Mouse (Mus musculus) kidney, postnatal 36 days (tissue): ENCODE data around the gene Ssc5d.
"Not testable (repeated sequence)": the region's sequence is repeated elsewhere in the genome, so short reads cannot be mapped to it uniquely, and the experiment has no call there.

Source experiments
- DNase-seq, 2 experiments: peaks; one replicate each; pipeline ENCODE4 v3.0.0; 2021 to 2022; ENCODE audit warnings: mixed read lengths in 2 of 2

Ssc5d gene

GRCm38 (mm10) chr7:4925441-4926381 lies at the start of gene Ssc5d:
Gene Ssc5d (plus strand): TSS chr7:4925785.
- no peak for DNase-seq

- DNase-seq = peak; percentile 93 to 96
Measured at GRCm38 (mm10) chr7:4876753-4877221, 48.8 kb upstream of the Ssc5d start, which contains the start of gene Isoc2a. Gene Isoc2a (plus strand): TSS chr7:4877153.

- DNase-seq = no peak
Measured at GRCm38 (mm10) chr7:4877226-4877625, 48.4 kb upstream of the Ssc5d start.

- DNase-seq = peak; percentile 56 to 73
Measured at GRCm38 (mm10) chr7:4878186-4878585, 47.4 kb upstream of the Ssc5d start.

GRCm38 (mm10) chr7:4879036-4879435 lies 46.5 kb upstream of the Ssc5d start:
- DNase-seq = not testable (repeated sequence)

GRCm38 (mm10) chr7:4886680-4887079 lies 38.9 kb upstream of the Ssc5d start:
- peak; percentile 38 to 61 for DNase-seq

- no peak for DNase-seq
Measured at GRCm38 (mm10) chr7:4895186-4895585, 30.4 kb upstream of the Ssc5d start.

- DNase-seq = no peak
Measured at GRCm38 (mm10) chr7:4898851-4899648, 26.5 kb upstream of the Ssc5d start.

- DNase-seq = peak in 1 of 2 experiments; percentile 47
Measured at GRCm38 (mm10) chr7:4899649-4900522, 25.7 kb upstream of the Ssc5d start.

GRCm38 (mm10) chr7:4900523-4900851 lies 25.1 kb upstream of the Ssc5d start:
- no peak for DNase-seq

GRCm38 (mm10) chr7:4901171-4901570 lies 24.4 kb upstream of the Ssc5d start:
- peak in 1 of 2 experiments; percentile 64 for DNase-seq

GRCm38 (mm10) chr7:4902404-4902803 lies 23.2 kb upstream of the Ssc5d start:
- DNase-seq = no peak

- no peak for DNase-seq
Measured at GRCm38 (mm10) chr7:4906466-4906950, 19.1 kb upstream of the Ssc5d start, which contains the start of gene Gm36210. Gene Gm36210 (minus strand): TSS chr7:4906516.

GRCm38 (mm10) chr7:4911561-4911960 lies 14.0 kb upstream of the Ssc5d start:
- DNase-seq = peak; percentile 47 to 86

GRCm38 (mm10) chr7:4912248-4912647 lies 13.3 kb upstream of the Ssc5d start:
- no peak for DNase-seq

GRCm38 (mm10) chr7:4915007-4915665 lies 10.4 kb upstream of the Ssc5d start, which contains the start of gene Zfp628:
Gene Zfp628 (plus strand): TSS chr7:4915217.
- DNase-seq = peak; percentile 94 to 97

- DNase-seq = no peak
Measured at GRCm38 (mm10) chr7:4915669-4916416, 9.7 kb upstream of the Ssc5d start.

- no peak for DNase-seq
Measured at GRCm38 (mm10) chr7:4917494-4917893, 8.1 kb upstream of the Ssc5d start.

GRCm38 (mm10) chr7:4918681-4919080 lies 6.9 kb upstream of the Ssc5d start:
- DNase-seq = no peak

- DNase-seq = no peak
Measured at GRCm38 (mm10) chr7:4919096-4919495, 6.5 kb upstream of the Ssc5d start.

- no peak for DNase-seq
Measured at GRCm38 (mm10) chr7:4919971-4920370, 5.6 kb upstream of the Ssc5d start.
